Mouse (Mus musculus) MEL (cell line): ENCODE results near the gene Aldh3b2. TPM values are rescaled to one million over a fixed set of nuclear protein-coding genes. Genes with fewer than 3 reads are reported as not detected.

Experiments used
- DNase-seq: peaks from one replicate; pipeline ENCODE4 v3.0.0; 2011; ENCODE audit warnings: low read depth, low spot score
- H3K27ac ChIP-seq: 2 replicates; pipeline ENCODE4 v1.5.1; 2012; ENCODE audit warnings: low read depth, mild to moderate bottlenecking, control low read depth, low read length, moderate library complexity; ENCODE audit not compliant: control insufficient read depth
- H3K27me3 ChIP-seq, 2 experiments: fragments of 150-350 bp in 1 of 2; sonication (generic) in 1 of 2; 2 replicates each; pipeline ENCODE4 v1.6.1; 2012; ENCODE audit warnings: low read length in 2 of 2, mild to moderate bottlenecking in 2 of 2, improper control_type of control experiment in 1 of 2, moderate library complexity in 1 of 2; ENCODE audit not compliant: insufficient read depth in 2 of 2, control insufficient read depth in 1 of 2
- H3K36me3 ChIP-seq, 2 experiments: 2 replicates each; pipeline ENCODE4 v1.6.1; 2012 to 2014; ENCODE audit warnings: low read length in 2 of 2, improper control_type of control experiment in 1 of 2, inconsistent platforms in 1 of 2, mild to moderate bottlenecking in 1 of 2; ENCODE audit not compliant: insufficient read depth in 2 of 2, control insufficient read depth in 1 of 2
- H3K4me1 ChIP-seq, 2 experiments: fragments of 150-350 bp in 1 of 2; sonication (generic) in 1 of 2; 2 replicates each; pipeline ENCODE4 v1.6.1; 2012; ENCODE audit warnings: low read length in 2 of 2, improper control_type of control experiment in 1 of 2, mild to moderate bottlenecking in 1 of 2; ENCODE audit not compliant: insufficient read depth in 2 of 2, control insufficient read depth in 1 of 2
- H3K4me3 ChIP-seq, 2 experiments: fragments of 150-350 bp in 1 of 2; sonication (generic) in 1 of 2; 2 replicates each; pipeline ENCODE4 v1.5.1; 2012; ENCODE audit warnings: low read depth in 2 of 2, low read length in 2 of 2, mild to moderate bottlenecking in 2 of 2, moderate library complexity in 2 of 2, control low read depth in 1 of 2, improper control_type of control experiment in 1 of 2; ENCODE audit not compliant: control insufficient read depth in 1 of 2, insufficient read depth in 1 of 2
- H3K79me2 ChIP-seq: 2 replicates; pipeline ENCODE4 v1.6.1; 2012; ENCODE audit warnings: mild to moderate bottlenecking, low read length, moderate library complexity; ENCODE audit not compliant: control insufficient read depth, poor library complexity, insufficient read depth
- H3K9ac ChIP-seq: 2 replicates; pipeline ENCODE4 v1.6.1; 2012; ENCODE audit warnings: low read depth, mild to moderate bottlenecking, control low read depth, low read length, moderate library complexity; ENCODE audit not compliant: control insufficient read depth, poor library complexity, severe bottlenecking
- H3K9me3 ChIP-seq: fragments of 150-350 bp; sonication (generic); replicated peaks from 2 replicates; pipeline ENCODE4 v1.6.1; 2012; ENCODE audit warnings: mild to moderate bottlenecking, low read length, improper control_type of control experiment, moderate library complexity; ENCODE audit not compliant: insufficient read depth
- BHLHE40 ChIP-seq: IDR thresholded peaks from 2 replicates; pipeline ENCODE4 v1.6.1; 2012; ENCODE audit warnings: low read depth, mild to moderate bottlenecking, inconsistent platforms, low read length, improper control_type of control experiment, borderline replicate concordance
- CHD2 ChIP-seq: IDR thresholded peaks from 2 replicates; pipeline ENCODE4 v1.6.1; 2011; ENCODE audit warnings: low read length, improper control_type of control experiment
- CTCF ChIP-seq, 3 experiments: IDR thresholded peaks in 2 of 3; conservative IDR thresholded peaks in 1 of 3; 2 replicates each; pipeline ENCODE4 v1.5.1; 2011 to 2012; ENCODE audit warnings: low read length in 3 of 3, low read depth in 2 of 3, mild to moderate bottlenecking in 2 of 3, improper control_type of control experiment in 1 of 3, inconsistent platforms in 1 of 3, mixed read lengths in 1 of 3, moderate library complexity in 1 of 3; ENCODE audit not compliant: control insufficient read depth in 1 of 3, insufficient read depth in 1 of 3, poor library complexity in 1 of 3, severe bottlenecking in 1 of 3
- E2F4 ChIP-seq: IDR thresholded peaks from 2 replicates; pipeline ENCODE4 v1.6.1; 2011; ENCODE audit warnings: low read depth, low read length, improper control_type of control experiment, borderline replicate concordance
- ELF1 ChIP-seq: IDR thresholded peaks from 2 replicates; pipeline ENCODE4 v1.6.1; 2014; ENCODE audit warnings: low read depth, mild to moderate bottlenecking, inconsistent platforms, low read length, improper control_type of control experiment, moderate library complexity
- EP300 ChIP-seq, 2 experiments: IDR thresholded peaks; 2 replicates each; pipeline ENCODE4 v1.6.1; 2011; ENCODE audit warnings: improper control_type of control experiment in 2 of 2, low read length in 2 of 2, low read depth in 1 of 2, mild to moderate bottlenecking in 1 of 2
- ETS1 ChIP-seq: IDR thresholded peaks from 2 replicates; pipeline ENCODE4 v1.6.1; 2012; ENCODE audit warnings: low read depth, mild to moderate bottlenecking, inconsistent platforms, low read length, improper control_type of control experiment, moderate library complexity
- GATA1 ChIP-seq: IDR thresholded peaks from 2 replicates; pipeline ENCODE4 v1.6.1; 2011; ENCODE audit warnings: low read depth, low read length, improper control_type of control experiment
- KAT2A ChIP-seq: conservative IDR thresholded peaks from 2 replicates; pipeline ENCODE4 v1.6.1; 2012; ENCODE audit warnings: low read depth, low read length, improper control_type of control experiment, inconsistent platforms
- MAZ ChIP-seq: IDR thresholded peaks from 2 replicates; pipeline ENCODE4 v1.6.1; 2012; ENCODE audit warnings: low read depth, mild to moderate bottlenecking, inconsistent platforms, low read length, improper control_type of control experiment
- POLR2A ChIP-seq, 2 experiments: IDR thresholded peaks; 2 replicates each; pipeline ENCODE4 v1.6.1; 2011 to 2012; ENCODE audit warnings: low read length in 2 of 2, mild to moderate bottlenecking in 2 of 2, control low read depth in 1 of 2, improper control_type of control experiment in 1 of 2, low read depth in 1 of 2, moderate library complexity in 1 of 2; ENCODE audit not compliant: control insufficient read depth in 1 of 2, insufficient read depth in 1 of 2, poor library complexity in 1 of 2
- POLR2AphosphoS5 ChIP-seq: IDR thresholded peaks from 2 replicates; pipeline ENCODE4 v1.6.1; 2012; ENCODE audit warnings: low read depth, borderline replicate concordance, mild to moderate bottlenecking, inconsistent platforms, low read length, moderate library complexity, mixed read lengths
- SMC3 ChIP-seq: IDR thresholded peaks from 2 replicates; pipeline ENCODE4 v1.6.1; 2011; ENCODE audit warnings: low read depth, low read length, improper control_type of control experiment
- UBTF ChIP-seq: IDR thresholded peaks from 2 replicates; pipeline ENCODE4 v1.6.1; 2012; ENCODE audit warnings: low read depth, mild to moderate bottlenecking, inconsistent platforms, low read length, improper control_type of control experiment, moderate library complexity, borderline replicate concordance; ENCODE audit not compliant: insufficient read depth
- USF1 ChIP-seq: IDR thresholded peaks from 2 replicates; pipeline ENCODE4 v1.6.1; 2014; ENCODE audit warnings: low read depth, mild to moderate bottlenecking, inconsistent platforms, low read length, improper control_type of control experiment, moderate library complexity
- ZC3H11A ChIP-seq: IDR thresholded peaks from 2 replicates; pipeline ENCODE4 v1.6.1; 2012; ENCODE audit warnings: low read depth, mild to moderate bottlenecking, inconsistent platforms, low read length, improper control_type of control experiment
- ZMIZ1 ChIP-seq: IDR thresholded peaks from 2 replicates; pipeline ENCODE4 v1.6.1; 2012; ENCODE audit warnings: low read depth, mild to moderate bottlenecking, inconsistent platforms, low read length, improper control_type of control experiment, moderate library complexity
- polyA plus RNA-seq, 2 experiments: library from polyadenylated mRNA; stranded (reverse) in 1 of 2; unstranded in 1 of 2; fragments of >175 nt in 1 of 2; fragments of >200 nt in 1 of 2; gene quantifications; 2 replicates each; pipeline versions ENCODE4 v1.2.1 to v1.2.4; 2012; ENCODE audit warnings: low replicate concordance in 2 of 2, low read depth in 1 of 2; ENCODE audit not compliant: insufficient read length in 2 of 2, insufficient read depth in 1 of 2, missing spikeins in 1 of 2
- total RNA-seq: library from RNA; depleted of rRNA; stranded (reverse); fragments of 300-350 nt; gene quantifications from 2 replicates; pipeline ENCODE4 v1.2.3, GENCODE M21; 2012

Aldh3b2 gene
- total and polyA plus RNA-seq, 3 experiments = not detected

DNA sequence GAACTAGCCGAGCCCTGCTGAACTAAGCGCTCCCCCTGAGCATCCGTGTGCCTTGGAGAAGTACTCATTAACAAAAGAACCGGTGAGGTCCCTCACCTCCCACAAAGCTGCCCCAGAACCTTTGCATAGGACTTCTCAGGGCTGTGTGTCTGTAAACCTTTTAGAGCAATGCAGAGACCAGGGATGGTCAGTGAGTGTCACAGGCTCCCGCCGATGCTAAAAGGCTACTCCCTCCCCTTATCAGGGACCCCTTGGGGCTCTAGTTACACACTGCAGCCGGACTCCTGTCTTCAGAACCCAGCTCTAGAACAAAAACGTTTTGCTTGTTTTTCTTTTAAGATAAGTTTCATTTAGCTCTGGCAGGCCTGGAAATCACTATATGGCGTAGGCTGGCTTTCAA, 40.9 kb downstream of the Aldh3b2 start:
- no peak for TF ChIP-seq E2F4
- TF ChIP-seq BHLHE40 = 0 out of 2 replicates have a peak, but pooled peaks have one; percentile 1
- TF ChIP-seq ETS1 = 0 out of 2 replicates have a peak, but pooled peaks have one; percentile 6
- TF ChIP-seq, all 39 proteins: peak for 2
- peaks cover 10% of the 10 kb centered on the region for H3K79me2 ChIP-seq
- no peak for DNase-seq
- peaks cover 0 to 7% of the 10 kb centered on the region in 2 experiments; a peak in 2 of 4 replicates for H3K4me1 ChIP-seq
- no peaks in the 10 kb centered on the region for H3K9me3 ChIP-seq
- H3K9ac ChIP-seq = peak overlapping the region; percentile 70
- no peaks in the 10 kb centered on the region for H3K27me3 ChIP-seq
- H3K27ac ChIP-seq = peak overlapping the region; percentile 26; the same call in 1 of the 2 replicates
- H3K4me3 ChIP-seq = peak overlapping the region; percentile 42 to 88
- peaks cover 0 to 8% of the 10 kb centered on the region in 2 experiments; a peak in 2 of 4 replicates for H3K36me3 ChIP-seq

DNA sequence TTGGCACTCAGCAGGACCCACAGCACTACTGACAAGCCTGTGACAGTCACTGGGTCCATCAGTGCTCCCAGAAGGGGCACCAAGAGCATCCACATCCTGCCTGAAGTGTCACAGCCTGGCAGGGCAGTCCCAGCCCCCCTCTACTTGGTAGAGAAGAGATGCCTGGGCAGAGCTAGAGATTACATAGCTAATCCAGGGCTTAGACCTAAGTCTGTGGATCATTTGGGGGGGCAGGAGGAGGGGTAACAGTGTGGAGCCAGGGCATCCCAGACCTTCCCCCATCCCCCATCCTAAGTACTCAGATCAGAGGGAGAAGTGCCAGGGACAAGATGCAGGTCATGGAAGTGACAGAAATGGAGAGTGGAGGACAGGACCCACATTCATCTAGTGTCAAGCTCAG, 42.7 kb downstream of the Aldh3b2 start:
- no peaks in the 10 kb centered on the region for H3K27me3 ChIP-seq
- H3K27ac ChIP-seq = no peak overlapping the region
- H3K36me3 ChIP-seq = peaks cover 0 to 8% of the 10 kb centered on the region in 2 experiments; a peak in 2 of 4 replicates
- peaks cover 0 to 10% of the 10 kb centered on the region in 2 experiments; a peak in 2 of 4 replicates for H3K4me1 ChIP-seq
- H3K9me3 ChIP-seq = no peaks in the 10 kb centered on the region
- no peak for DNase-seq
- TF ChIP-seq ELF1 (no peak), USF1 (no peak), ETS1 (no peak), POLR2AphosphoS5 (no peak), POLR2A (IDR thresholded peaks at IDR 0.05; ENCODE audit: control insufficient read depth in 1 of 2, insufficient read depth in 1 of 2, low read depth in 1 of 2, low read length in 2 of 2, poor library complexity in 1 of 2) (no peak), KAT2A (no peak), EP300 (IDR thresholded peaks at IDR 0.05; ENCODE audit: low read depth in 1 of 2, low read length in 2 of 2) (no peak), CHD2 (no peak), E2F4 (no peak), SMC3 (no peak), ZMIZ1 (no peak), MAZ (no peak), UBTF (no peak), CTCF (IDR thresholded peaks at IDR 0.05 in 2 of 3, conservative IDR thresholded peaks at IDR 0.05 in 1 of 3; ENCODE audit: control insufficient read depth in 1 of 3, insufficient read depth in 1 of 3, low read depth in 2 of 3, low read length in 3 of 3, poor library complexity in 1 of 3, severe bottlenecking in 1 of 3) (no peak), GATA1 (no peak), ZC3H11A (no peak)
- no peak overlapping the region for H3K9ac ChIP-seq
- no peak overlapping the region for H3K4me3 ChIP-seq
- peaks cover 10% of the 10 kb centered on the region for H3K79me2 ChIP-seq
